Mouse (Mus musculus) embryonic facial prominence, embryonic 14.5 days (tissue): ENCODE measurements around the gene Nipal4. TPM values are rescaled to one million over a fixed set of nuclear protein-coding genes. Genes with fewer than 3 reads are reported as not detected.

Source experiments
- ATAC-seq: fragments of 200-750 bp; cut with Nextera tagmentation; 2 replicates; pipeline ENCODE4 v1.8.0; 2017; ENCODE audit warnings: low read depth, moderate number of reproducible peaks, moderate TSS enrichment
- DNase-seq: peaks from one replicate; pipeline ENCODE4 v3.0.0-alpha.2; 2015; ENCODE audit warnings: low spot score
- H3K27ac ChIP-seq: fragments of 300-500 bp; sonication (generic); replicated peaks from 2 replicates; pipeline ENCODE4 v1.5.1; 2014; ENCODE audit warnings: low read depth, mild to moderate bottlenecking, low read length, moderate library complexity
- H3K27me3 ChIP-seq: fragments of 300-500 bp; sonication (generic); replicated peaks from 2 replicates; pipeline ENCODE4 v1.6.1; 2014; ENCODE audit warnings: low read length; ENCODE audit not compliant: control insufficient read depth, insufficient read depth
- H3K36me3 ChIP-seq: fragments of 300-500 bp; sonication (generic); 2 replicates; pipeline ENCODE4 v1.6.1; 2014; ENCODE audit warnings: low read length, mixed read lengths; ENCODE audit not compliant: control insufficient read depth, insufficient read depth
- H3K4me1 ChIP-seq: fragments of 300-500 bp; sonication (generic); 2 replicates; pipeline ENCODE4 v1.6.1; 2014; ENCODE audit warnings: antibody characterized with exemption, low read length; ENCODE audit not compliant: control insufficient read depth, insufficient read depth
- H3K4me2 ChIP-seq: fragments of 300-500 bp; sonication (generic); 2 replicates; pipeline ENCODE4 v1.6.1; 2014; ENCODE audit warnings: low read depth, mild to moderate bottlenecking, low read length, moderate library complexity, mixed read lengths
- H3K4me3 ChIP-seq: fragments of 300-500 bp; sonication (generic); 2 replicates; pipeline ENCODE4 v1.5.1; 2014; ENCODE audit warnings: low read depth, mild to moderate bottlenecking, low read length
- H3K9ac ChIP-seq: fragments of 300-500 bp; sonication (generic); 2 replicates; pipeline ENCODE4 v1.6.1; 2014; ENCODE audit warnings: low read depth, mild to moderate bottlenecking, low read length, moderate library complexity, mixed read lengths
- H3K9me3 ChIP-seq: fragments of 300-500 bp; sonication (generic); 2 replicates; pipeline ENCODE4 v1.6.1; 2016; ENCODE audit warnings: low read length; ENCODE audit not compliant: control insufficient read depth
- WGBS: fragments of 180-500 bp; shearing (Covaris S2); extraction: QIAGEN DNeasy Blood & Tissue Kit; methylation state at CpG from one replicate; pipeline ENCODE4 v1.1.7; 2014; 5-methylcytosine and 5-hydroxymethylcytosine counted together
- polyA plus RNA-seq: library from polyadenylated mRNA; unstranded; fragments of >200 nt; fragmentation: Nextera tagmentation; extraction: Ambion mirVana; gene quantifications from 2 replicates; pipeline ENCODE4 v1.2.1, GENCODE M21; 2014

The Nipal4 gene
- polyA plus RNA-seq, 1 experiment from 2014 or later: 1.8 TPM

- Histone ChIP-seq H3K9ac (no peak overlapping the region), H3K36me3 (no peaks in the 10 kb centered on the region), H3K4me1 (0 out of 2 replicates have a peak, but pooled peaks cover 2% of the 10 kb centered on the region), H3K4me2 (no peak overlapping the region), H3K9me3 (no peaks in the 10 kb centered on the region), H3K4me3 (no peak overlapping the region), H3K27ac (no peak overlapping the region), H3K27me3 (no peaks in the 10 kb centered on the region)
- WGBS: 66% methylated on average over 10 of the region's 10 CpGs
- no peak for DNase-seq
- ATAC-seq: no peak
These were observed 11.1 kb upstream of the Nipal4 start for GRCm38 (mm10) chr11:46177246-46178043.

GRCm38 (mm10) chr11:46176155-46176554 lies 9.8 kb upstream of the Nipal4 start:
- no peaks in the 10 kb centered on the region for H3K36me3 ChIP-seq
- 85% methylated on average over 6 of the region's 6 CpGs for WGBS
- ATAC-seq: no peak
- H3K4me1 ChIP-seq: 0 out of 2 replicates have a peak, but pooled peaks cover 2% of the 10 kb centered on the region
- no peak overlapping the region for H3K9ac ChIP-seq
- H3K27me3 ChIP-seq: no peaks in the 10 kb centered on the region
- H3K27ac ChIP-seq: no peak overlapping the region
- H3K9me3 ChIP-seq: no peaks in the 10 kb centered on the region
- H3K4me3 ChIP-seq: no peak overlapping the region
- no peak overlapping the region for H3K4me2 ChIP-seq
- no peak for DNase-seq

- H3K9me3 ChIP-seq: no peaks in the 10 kb centered on the region
- no peak overlapping the region for H3K27ac ChIP-seq
- no peak overlapping the region for H3K4me2 ChIP-seq
- DNase-seq: no peak
- H3K4me1 ChIP-seq: no peaks in the 10 kb centered on the region
- H3K9ac ChIP-seq: no peak overlapping the region
- no peaks in the 10 kb centered on the region for H3K36me3 ChIP-seq
- no peak for ATAC-seq
- no peaks in the 10 kb centered on the region; the same call in 1 of the 2 replicates for H3K27me3 ChIP-seq
- 86% methylated on average over 9 of the region's 9 CpGs for WGBS
- no peak overlapping the region for H3K4me3 ChIP-seq
These were observed 5.8 kb upstream of the Nipal4 start for GRCm38 (mm10) chr11:46172128-46172527.

GRCm38 (mm10) chr11:46169908-46170307 lies 3.6 kb upstream of the Nipal4 start:
- H3K36me3 ChIP-seq: no peaks in the 10 kb centered on the region
- no peak overlapping the region for H3K4me3 ChIP-seq
- H3K4me1 ChIP-seq: 0 out of 2 replicates have a peak, but pooled peaks cover 3% of the 10 kb centered on the region
- 47% methylated on average over 3 of the region's 3 CpGs for WGBS
- ATAC-seq (no peak), DNase-seq (no peak)
- H3K27ac ChIP-seq: no peak overlapping the region
- H3K9ac ChIP-seq: no peak overlapping the region
- no peak overlapping the region for H3K4me2 ChIP-seq
- H3K27me3 ChIP-seq: peaks cover 10% of the 10 kb centered on the region
- no peaks in the 10 kb centered on the region for H3K9me3 ChIP-seq

GRCm38 (mm10) chr11:46168506-46168905 lies 2.2 kb upstream of the Nipal4 start:
- Histone ChIP-seq H3K4me1 (0 out of 2 replicates have a peak, but pooled peaks cover 3% of the 10 kb centered on the region), H3K9ac (no peak overlapping the region), H3K4me2 (no peak overlapping the region), H3K27ac (no peak overlapping the region), H3K27me3 (peaks cover 11% of the 10 kb centered on the region), H3K9me3 (no peaks in the 10 kb centered on the region), H3K36me3 (no peaks in the 10 kb centered on the region), H3K4me3 (no peak overlapping the region)
- ATAC-seq (no peak), DNase-seq (no peak)
- whole genome bisulfite sequencing: 80% methylated on average over 7 of the region's 7 CpGs

- H3K4me1 ChIP-seq: no peaks in the 10 kb centered on the region
These were observed 8.8 kb downstream of the Nipal4 start for GRCm38 (mm10) chr11:46157462-46157861.

GRCm38 (mm10) chr11:46156945-46157344 lies 9.4 kb downstream of the Nipal4 start:
- Histone ChIP-seq H3K4me2 (no peak overlapping the region), H3K4me1 (no peaks in the 10 kb centered on the region), H3K9ac (no peak overlapping the region), H3K27me3 (no peaks in the 10 kb centered on the region), H3K9me3 (no peaks in the 10 kb centered on the region), H3K36me3 (no peaks in the 10 kb centered on the region), H3K4me3 (no peak overlapping the region), H3K27ac (no peak overlapping the region)
- ATAC-seq (no peak), DNase-seq (no peak)
- 85% methylated on average over 8 of the region's 8 CpGs for WGBS

More at GRCm38 (mm10) chr11:46157462-46157861, 8.8 kb downstream of the Nipal4 start:
- DNase-seq: no peak
- ATAC-seq: no peak
- no peak overlapping the region for H3K4me2 ChIP-seq
- no peak overlapping the region for H3K4me3 ChIP-seq
- H3K9me3 ChIP-seq: no peaks in the 10 kb centered on the region
- no peaks in the 10 kb centered on the region for H3K36me3 ChIP-seq
- no peak overlapping the region for H3K27ac ChIP-seq
- no peak overlapping the region for H3K9ac ChIP-seq
- no peaks in the 10 kb centered on the region for H3K27me3 ChIP-seq

- Histone ChIP-seq H3K27ac (no peak overlapping the region), H3K4me2 (no peak overlapping the region), H3K4me1 (no peaks in the 10 kb centered on the region), H3K9ac (no peak overlapping the region), H3K9me3 (no peaks in the 10 kb centered on the region), H3K4me3 (no peak overlapping the region), H3K27me3 (no peaks in the 10 kb centered on the region), H3K36me3 (peaks cover 35% of the 10 kb centered on the region)
- 94% methylated on average over 5 of the region's 5 CpGs for WGBS
- DNase-seq: no peak
- ATAC-seq: no peak
These were observed 19.7 kb downstream of the Nipal4 start for GRCm38 (mm10) chr11:46146619-46147018.
